In genomic region chr1:21604003-21604402, GRCm38 (mm10) we compare ENCODE assay signal across 24 mouse cellular contexts.
"Had no signal": no experiment of that assay in that cellular context is flagged by ENCODE, and none has a peak within 500 bp of the region (broad histone marks: within the 10 kb centered on the region; RNA-seq: fewer than 3 reads in every experiment).

No protein-coding gene starts in this region.

- H3K27me3 ChIP-seq: heart, embryonic 12.5 days; hindbrain, embryonic 12.5 days; intestine, embryonic 15.5 days; limb, embryonic 13.5 days; limb, embryonic 15.5 days; liver, embryonic 12.5 days had no signal

- DNase-seq: gastrocnemius, adult 2 months; gastrocnemius, postnatal 10 days; gastrocnemius, postnatal 25 days; heart, adult 18-20 months; heart, postnatal 10 days; heart, postnatal 4 days; kidney, adult 11 months; kidney, adult 2 months; kidney, postnatal 10 days; kidney, postnatal 25 days; kidney, postnatal 4 days; layer of hippocampus, postnatal 36 days; left cerebral cortex, postnatal 4 days had no signal

- H3K9me3 ChIP-seq: heart, embryonic 10.5 days; heart, embryonic 12.5 days; hindbrain, embryonic 10.5 days; hindbrain, embryonic 12.5 days; intestine, embryonic 15.5 days; limb, embryonic 13.5 days; limb, embryonic 15.5 days; liver, embryonic 12.5 days had no signal

- H3K36me3 ChIP-seq: heart, embryonic 10.5 days; heart, embryonic 12.5 days; hindbrain, embryonic 10.5 days; hindbrain, embryonic 12.5 days; intestine, embryonic 15.5 days; limb, embryonic 13.5 days; limb, embryonic 15.5 days; liver, embryonic 12.5 days had no signal

- H3K9ac ChIP-seq: heart, embryonic 12.5 days; hindbrain, embryonic 12.5 days; hindbrain, embryonic 14.5 days; intestine, embryonic 15.5 days; limb, embryonic 13.5 days; limb, embryonic 15.5 days; liver, embryonic 12.5 days; liver, embryonic 14.5 days had no signal

- H3K4me2 ChIP-seq: heart, embryonic 12.5 days; hindbrain, embryonic 12.5 days; hindbrain, embryonic 14.5 days; intestine, embryonic 15.5 days; limb, embryonic 13.5 days; limb, embryonic 15.5 days; liver, embryonic 12.5 days had no signal

- H3K4me3 ChIP-seq: gastrocnemius, adult 2 months; heart, embryonic 10.5 days; heart, embryonic 12.5 days; hindbrain, embryonic 10.5 days; hindbrain, embryonic 12.5 days; intestine, embryonic 15.5 days; layer of hippocampus, adult 2 months; limb, embryonic 13.5 days; limb, embryonic 15.5 days; liver, embryonic 12.5 days had no signal

- H3K27ac ChIP-seq: gastrocnemius, adult 2 months; heart, embryonic 10.5 days; hindbrain, embryonic 10.5 days; hindbrain, embryonic 12.5 days; hindbrain, embryonic 14.5 days; intestine, embryonic 15.5 days; layer of hippocampus, adult 2 months; limb, embryonic 13.5 days; limb, embryonic 15.5 days; liver, embryonic 12.5 days; liver, embryonic 14.5 days had no signal

- H3K4me1 ChIP-seq: heart, embryonic 10.5 days; heart, embryonic 12.5 days; hindbrain, embryonic 10.5 days; hindbrain, embryonic 12.5 days; intestine, embryonic 15.5 days; limb, embryonic 13.5 days; limb, embryonic 15.5 days; liver, embryonic 12.5 days had no signal
